In the genomic region with DNA sequence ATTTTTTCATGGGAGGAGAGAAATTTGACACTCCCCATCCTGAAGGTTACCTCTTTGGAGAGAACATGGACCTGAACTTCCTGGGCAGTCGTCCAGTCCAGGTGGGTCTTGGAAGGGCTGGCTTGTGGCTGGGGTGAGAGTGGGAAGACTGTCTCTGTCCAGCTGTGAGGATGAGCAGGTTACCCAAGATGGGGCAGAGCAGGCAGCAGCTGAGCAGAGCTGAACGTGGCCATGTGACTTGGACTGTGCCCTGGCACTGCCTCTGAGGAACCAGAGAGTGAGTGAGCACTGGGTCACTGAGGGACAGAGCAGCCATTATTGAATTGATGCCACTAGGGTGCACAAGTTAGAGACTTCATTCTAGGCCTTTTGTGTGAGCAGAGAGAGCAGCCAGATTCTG, we compare ENCODE assay signal across 12 mouse cellular contexts. TPM values are rescaled to one million over a fixed set of nuclear protein-coding genes. Genes with fewer than 3 reads are reported as not detected.
DNase-seq lines count a peak whose midpoint lies in the region; ATAC-seq lines count a peak whose summit lies in the region.
"Had no signal": no experiment of that assay in that cellular context is flagged by ENCODE, and none has a peak within 500 bp of the region (broad histone marks: within the 10 kb centered on the region; RNA-seq: fewer than 3 reads in every experiment).

No protein-coding gene starts in this region.

- H3K27me3 ChIP-seq in splenic B cell, adult 2 months (ENCODE audit: control insufficient read depth, insufficient read depth, low read length, poor library complexity, severe bottlenecking), result no peaks in the 10 kb centered on the region
- H3K27me3 ChIP-seq in forebrain, embryonic 10.5 days (ENCODE audit: poor library complexity, severe bottlenecking), result no peaks in the 10 kb centered on the region
- H3K27me3 ChIP-seq: hindbrain, embryonic 12.5 days; liver, embryonic 15.5 days had no signal

- peak; percentile 62 for ATAC-seq in frontal cortex, adult (ENCODE audit: low TSS enrichment)

- no peak overlapping the region for H3K27ac ChIP-seq in forebrain, embryonic 10.5 days
- H3K27ac ChIP-seq: hindbrain, embryonic 12.5 days; liver, embryonic 15.5 days; midbrain, embryonic 10.5 days had no signal

- H3K9me3 ChIP-seq in forebrain, embryonic 10.5 days, result no peaks in the 10 kb centered on the region
- H3K9me3 ChIP-seq: hindbrain, embryonic 12.5 days; liver, embryonic 15.5 days; midbrain, embryonic 10.5 days had no signal

- DNase-seq in frontal cortex, postnatal 36 days (ENCODE audit: low spot score in 2 of 2), result no peak
- DNase-seq in kidney, postnatal 25 days, result peak; percentile 43 to 78
- no peak for DNase-seq in kidney, postnatal 4 days
- peak; percentile 42 for DNase-seq in right cerebral cortex, adult 18-20 months
- DNase-seq in right cerebral cortex, postnatal 36 days (ENCODE audit: low spot score in 2 of 2), result no peak
- peak; percentile 12 for DNase-seq in splenic B cell, adult 2 months (ENCODE audit: low read depth, low spot score)
- no peak for DNase-seq in forebrain, embryonic 10.5 days (ENCODE audit: extremely low spot score, low spot score)
- DNase-seq: thymus, postnatal 14 days had no signal

- WGBS in forebrain, embryonic 10.5 days, result 77% methylated on average over 2 of the region's 2 CpGs

- peaks cover 4% of the 10 kb centered on the region; the same call in 1 of the 2 replicates for H3K36me3 ChIP-seq in splenic B cell, adult 2 months (ENCODE audit: control insufficient read depth, insufficient read depth, low read length, poor library complexity, severe bottlenecking)
- peaks cover 42% of the 10 kb centered on the region for H3K36me3 ChIP-seq in forebrain, embryonic 10.5 days (replicated peaks)

- H3K4me1 ChIP-seq in forebrain, embryonic 10.5 days, result no peaks in the 10 kb centered on the region
- H3K4me1 ChIP-seq: hindbrain, embryonic 12.5 days; midbrain, embryonic 10.5 days had no signal

- H3K4me3 ChIP-seq in forebrain, embryonic 10.5 days, result no peak overlapping the region
- H3K4me3 ChIP-seq: hindbrain, embryonic 12.5 days; liver, embryonic 15.5 days; midbrain, embryonic 10.5 days had no signal

RNA-seq across cellular contexts. Expression of a gene that starts 21.3 kb away (rescaled TPM):
- 66.2 and 66.3 TPM in 2 replicates for polyA plus RNA-seq in forebrain, embryonic 10.5 days (2016; fragmentation: Nextera tagmentation; extraction: Ambion mirVana)

RNA-seq across cellular contexts. Expression of a gene that starts 27.3 kb away (rescaled TPM):
- 27.3 and 28.1 TPM in 2 replicates for polyA plus RNA-seq in forebrain, embryonic 10.5 days (2016; fragmentation: Nextera tagmentation; extraction: Ambion mirVana)

RNA-seq across cellular contexts. Expression of a gene that starts 31.2 kb away (rescaled TPM):
- 138 and 144 TPM in 2 replicates for polyA plus RNA-seq in forebrain, embryonic 10.5 days (2016; fragmentation: Nextera tagmentation; extraction: Ambion mirVana)

RNA-seq across cellular contexts. Expression of a gene that starts 56.6 kb away (rescaled TPM):
- 47.9 and 49.3 TPM in 2 replicates for polyA plus RNA-seq in forebrain, embryonic 10.5 days (2016; fragmentation: Nextera tagmentation; extraction: Ambion mirVana)

Comparison
In these comparisons a context has a peak if more than half of its experiments do, and no peak if none do; other contexts are left out.
1. DNase-seq: peak in kidney, postnatal 25 days (2 of 2), right cerebral cortex, adult 18-20 months (single experiment) and splenic B cell, adult 2 months (single experiment); none in frontal cortex, postnatal 36 days (0 of 2), kidney, postnatal 4 days (0 of 2), right cerebral cortex, postnatal 36 days (0 of 2) and forebrain, embryonic 10.5 days (single experiment).